Mouse (Mus musculus) intestine, embryonic 15.5 days (tissue): ENCODE measurements around the gene Nudt5. TPM values are rescaled to one million over a fixed set of nuclear protein-coding genes. Genes with fewer than 3 reads are reported as not detected.
A peak's percentile ranks its signal among the peaks of the same experiment; 100 is the strongest.

Experiments
- ATAC-seq: fragments of 200-750 bp; cut with Nextera tagmentation; 2 replicates; pipeline ENCODE4 v1.8.0; 2017; ENCODE audit warnings: moderate TSS enrichment, moderate library complexity
- H3K27ac ChIP-seq: fragments of 300-500 bp; sonication (generic); 2 replicates; pipeline ENCODE4 v1.5.1; 2015; ENCODE audit warnings: mild to moderate bottlenecking, inconsistent platforms
- H3K27me3 ChIP-seq: fragments of 300-500 bp; sonication (generic); replicated peaks from 2 replicates; pipeline ENCODE4 v1.6.1; 2015; ENCODE audit warnings: inconsistent platforms
- H3K36me3 ChIP-seq: fragments of 300-500 bp; sonication (generic); 2 replicates; pipeline ENCODE4 v1.6.1; 2015; ENCODE audit warnings: inconsistent platforms
- H3K4me1 ChIP-seq: fragments of 300-500 bp; sonication (generic); replicated peaks from 2 replicates; pipeline ENCODE4 v1.6.1; 2015; ENCODE audit warnings: inconsistent platforms
- H3K4me2 ChIP-seq: fragments of 300-500 bp; sonication (generic); replicated peaks from 2 replicates; pipeline ENCODE4 v1.6.1; 2015; ENCODE audit warnings: mild to moderate bottlenecking, inconsistent platforms
- H3K4me3 ChIP-seq: fragments of 300-500 bp; sonication (generic); replicated peaks from 2 replicates; pipeline ENCODE4 v1.5.1; 2015; ENCODE audit warnings: inconsistent platforms
- H3K9ac ChIP-seq: fragments of 300-500 bp; sonication (generic); 2 replicates; pipeline ENCODE4 v1.6.1; 2015; ENCODE audit warnings: inconsistent platforms
- H3K9me3 ChIP-seq: fragments of 300-500 bp; sonication (generic); 2 replicates; pipeline ENCODE4 v1.6.1; 2016; ENCODE audit warnings: inconsistent platforms
- WGBS: fragments of 180-500 bp; shearing (Covaris S2); methylation state at CpG from one replicate; pipeline ENCODE4 v1.1.7; 2015; 5-methylcytosine and 5-hydroxymethylcytosine counted together
- polyA plus RNA-seq: library from polyadenylated mRNA; unstranded; fragments of >200 nt; fragmentation: Nextera tagmentation; extraction: Ambion mirVana; gene quantifications from 2 replicates; pipeline ENCODE4 v1.2.1, GENCODE M21; 2015

Gene Nudt5
- polyA plus RNA-seq, 1 experiment from 2014 or later: 73.2 TPM

DNA sequence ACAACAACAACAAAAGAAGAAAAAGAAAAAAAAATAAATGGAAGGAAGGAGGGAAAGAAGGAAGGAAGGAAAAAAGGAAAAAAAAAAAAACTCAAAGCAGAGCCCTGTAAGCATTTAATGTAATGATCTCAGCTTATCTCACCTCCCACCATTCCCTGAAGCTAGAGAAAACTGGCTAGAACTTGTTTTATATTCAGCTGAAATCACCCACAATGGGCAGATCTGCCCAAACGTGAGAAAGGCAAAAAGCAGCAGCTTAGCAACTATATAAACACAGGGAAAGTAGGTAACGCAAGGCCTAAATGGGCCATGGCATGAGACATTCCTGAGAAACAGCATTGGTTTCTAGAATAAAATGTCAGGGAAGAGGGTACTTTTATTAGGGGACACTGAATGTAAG lies 44.6 kb downstream of the Nudt5 start:
- Histone ChIP-seq H3K9me3 (no peaks in the 10 kb centered on the region), H3K27ac (no peak overlapping the region), H3K27me3 (no peaks in the 10 kb centered on the region), H3K4me2 (no peak overlapping the region), H3K36me3 (peaks cover 23% of the 10 kb centered on the region), H3K4me1 (no peaks in the 10 kb centered on the region), H3K4me3 (no peak overlapping the region), H3K9ac (no peak overlapping the region)
- 48% methylated on average over 2 of the region's 2 CpGs for WGBS
- no peak for ATAC-seq

DNA sequence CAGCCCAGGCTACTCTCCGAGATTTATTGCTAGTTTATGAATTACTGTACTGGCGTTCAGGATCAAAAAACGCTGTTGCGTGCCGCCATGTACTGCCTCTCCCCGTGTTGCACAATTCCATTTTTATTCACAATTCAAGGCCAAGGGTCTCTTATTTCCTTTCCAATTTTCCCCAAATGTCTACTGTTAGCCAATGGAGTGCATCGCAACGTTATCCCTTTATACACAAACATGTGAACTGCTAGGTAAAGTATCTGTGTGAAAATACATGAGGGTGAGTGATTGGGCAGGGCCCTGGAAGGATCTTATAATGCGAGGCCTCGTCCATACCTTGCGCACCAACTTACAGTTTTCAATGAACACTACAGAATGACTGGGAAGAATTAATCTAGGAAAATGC lies 49.5 kb downstream of the Nudt5 start:
- Histone ChIP-seq H3K9me3 (no peaks in the 10 kb centered on the region), H3K9ac (peak overlapping the region; percentile 97), H3K4me1 (no peaks in the 10 kb centered on the region), H3K36me3 (peaks cover 13% of the 10 kb centered on the region; the same call in 1 of the 2 replicates), H3K27me3 (no peaks in the 10 kb centered on the region), H3K4me3 (peak overlapping the region; percentile 97), H3K27ac (peak overlapping the region; percentile 38; the same call in 1 of the 2 replicates), H3K4me2 (peak overlapping the region; percentile 64)
- WGBS: 15% methylated on average over 11 of the region's 11 CpGs
- peak; percentile 41; the same call in 1 of the 2 replicates for ATAC-seq

DNA sequence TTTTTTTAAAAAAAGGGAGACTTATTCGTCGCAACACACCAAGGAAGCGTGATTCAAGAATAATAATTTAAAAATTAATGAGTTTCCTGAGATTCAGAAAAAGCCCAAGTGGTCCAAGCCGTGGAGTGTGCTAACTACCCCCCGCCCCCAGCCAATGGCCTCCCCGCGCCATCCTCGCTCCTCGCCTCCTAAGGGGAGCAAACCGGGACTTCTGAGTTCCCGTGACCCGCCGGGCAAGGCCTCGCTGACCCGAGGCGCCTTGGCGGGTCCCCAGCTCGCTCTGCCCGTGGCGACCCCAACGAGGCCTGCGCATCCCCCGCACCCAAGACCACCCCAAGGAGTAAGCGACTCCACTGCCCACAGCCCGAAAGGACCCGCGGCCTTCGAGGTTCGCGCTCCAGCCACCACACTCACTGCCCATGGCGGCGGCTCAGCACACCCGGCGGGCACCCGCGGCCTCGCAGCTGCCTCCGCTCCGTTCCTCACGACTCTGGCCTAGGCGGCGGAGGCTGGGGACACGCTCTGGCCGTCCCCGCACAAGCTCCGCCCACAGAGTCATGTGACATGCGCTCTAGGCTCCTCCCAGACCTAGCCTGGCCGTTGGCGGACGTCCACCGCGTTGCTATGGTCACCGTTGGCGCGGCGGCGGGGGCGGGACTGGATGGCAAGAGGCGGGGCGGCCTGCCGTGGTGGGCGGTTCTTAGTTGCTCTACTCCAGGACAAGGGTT lies 50.2 kb downstream of the Nudt5 start, which contains the start of gene Sec61a2:
Sec61a2 (minus strand) TSS at position 590 of the 728 bp plus-strand sequence.
- WGBS: under 1% methylated on average over 62 of the region's 62 CpGs
- ATAC-seq: peak; percentile 99
- peak within 1 kb of the TSS; percentile 64 for H3K4me2 ChIP-seq

GRCm38 (mm10) chr2:5900145-5900544 lies 55.3 kb downstream of the Nudt5 start:
- no peak for ATAC-seq
- Histone ChIP-seq H3K9ac (no peak overlapping the region), H3K27ac (no peak overlapping the region), H3K36me3 (no peaks in the 10 kb centered on the region), H3K4me1 (no peaks in the 10 kb centered on the region), H3K27me3 (no peaks in the 10 kb centered on the region), H3K9me3 (no peaks in the 10 kb centered on the region), H3K4me2 (no peak overlapping the region), H3K4me3 (no peak overlapping the region)
- 67% methylated on average over 5 of the region's 5 CpGs for WGBS

More for the DNA sequence above, 50.2 kb downstream of the Nudt5 start, which contains the start of gene Sec61a2:
- no peaks in the 10 kb centered on the region for H3K4me1 ChIP-seq
- peaks cover 13% of the 10 kb centered on the region; the same call in 1 of the 2 replicates for H3K36me3 ChIP-seq
- peak within 1 kb of the TSS; percentile 97 for H3K9ac ChIP-seq
- H3K4me3 ChIP-seq: peak within 1 kb of the TSS; percentile 97
- H3K27ac ChIP-seq: peak within 1 kb of the TSS; percentile 87
- no peaks in the 10 kb centered on the region for H3K9me3 ChIP-seq
- H3K27me3 ChIP-seq: no peaks in the 10 kb centered on the region

GRCm38 (mm10) chr2:5906092-5906491 lies 61.3 kb downstream of the Nudt5 start:
- Histone ChIP-seq H3K4me2 (no peak overlapping the region), H3K9ac (no peak overlapping the region), H3K27ac (no peak overlapping the region), H3K4me1 (no peaks in the 10 kb centered on the region), H3K4me3 (no peak overlapping the region), H3K27me3 (no peaks in the 10 kb centered on the region), H3K9me3 (no peaks in the 10 kb centered on the region), H3K36me3 (no peaks in the 10 kb centered on the region)
- 31% methylated on average over 5 of the region's 5 CpGs for WGBS
- ATAC-seq: 0 out of 2 replicates have a peak, but pooled peaks have one; percentile 53

- Histone ChIP-seq H3K27me3 (no peaks in the 10 kb centered on the region), H3K4me3 (no peak overlapping the region), H3K27ac (no peak overlapping the region), H3K9me3 (no peaks in the 10 kb centered on the region), H3K9ac (no peak overlapping the region), H3K4me1 (no peaks in the 10 kb centered on the region), H3K4me2 (no peak overlapping the region), H3K36me3 (no peaks in the 10 kb centered on the region)
- 66% methylated on average over 3 of the region's 3 CpGs for WGBS
- ATAC-seq: no peak
Measured at GRCm38 (mm10) chr2:5906625-5907024, 61.8 kb downstream of the Nudt5 start.

- WGBS: 59% methylated on average over 16 of the region's 16 CpGs
- Histone ChIP-seq H3K9me3 (no peaks in the 10 kb centered on the region), H3K27me3 (no peaks in the 10 kb centered on the region), H3K4me2 (no peak overlapping the region), H3K36me3 (no peaks in the 10 kb centered on the region), H3K27ac (no peak overlapping the region), H3K9ac (no peak overlapping the region), H3K4me1 (no peaks in the 10 kb centered on the region), H3K4me3 (no peak overlapping the region)
- ATAC-seq: no peak
Measured at GRCm38 (mm10) chr2:5911282-5911965, 66.6 kb downstream of the Nudt5 start.

Other genes starting within 250 kb of the Nudt5 start
- 24.7 and 25.2 TPM in 2 replicates for gene Camk1d, start 130.5 kb upstream of the Nudt5 start, polyA plus RNA-seq
- gene Cdc123, start 145 bp downstream of the Nudt5 start, polyA plus RNA-seq: 267 and 273 TPM in 2 replicates
- gene Gm13199, start 17.9 kb downstream of the Nudt5 start, polyA plus RNA-seq: 1.3 and 1.8 TPM in 2 replicates
- gene Sec61a2, start 50.4 kb downstream of the Nudt5 start, polyA plus RNA-seq: 62.3 and 64.8 TPM in 2 replicates
- gene Dhtkd1, start 97.8 kb downstream of the Nudt5 start, polyA plus RNA-seq: 2.8 and 3.5 TPM in 2 replicates
- 8.4 and 9.1 TPM in 2 replicates for gene Upf2, start 106.5 kb downstream of the Nudt5 start, polyA plus RNA-seq